Mouse (Mus musculus) neural tube, embryonic 11.5 days (tissue): ENCODE measurements at regions not wholly inside any gene's neighbourhood (a gene's known extent, or its start where the extent isn't known, plus 50 kb on each side); places are given as distances from the start of the nearest gene placed in this dataset.

Experiments
- ATAC-seq: fragments of 200-750 bp; cut with Nextera tagmentation; 2 replicates; pipeline ENCODE4 v1.8.0; 2017; ENCODE audit warnings: moderate number of reproducible peaks, mild to moderate bottlenecking, moderate TSS enrichment, moderate library complexity; ENCODE audit not compliant: insufficient read depth, low FRiP score, low TSS enrichment
- DNase-seq: peaks from one replicate; pipeline ENCODE4 v3.0.0-alpha.2; 2015; ENCODE audit warnings: low spot score
- H3K27ac ChIP-seq: fragments of 300-500 bp; sonication (generic); 2 replicates; pipeline ENCODE4 v1.5.1; 2014; ENCODE audit warnings: low read depth, mild to moderate bottlenecking, low read length
- H3K27me3 ChIP-seq: fragments of 300-500 bp; sonication (generic); 2 replicates; pipeline ENCODE4 v1.6.1; 2014; ENCODE audit warnings: mild to moderate bottlenecking, low read length, mixed read lengths; ENCODE audit not compliant: control insufficient read depth, insufficient read depth
- H3K36me3 ChIP-seq: fragments of 300-500 bp; sonication (generic); 2 replicates; pipeline ENCODE4 v1.6.1; 2014; ENCODE audit warnings: mild to moderate bottlenecking, low read length, moderate library complexity, mixed read lengths; ENCODE audit not compliant: control insufficient read depth, insufficient read depth
- H3K4me1 ChIP-seq: fragments of 300-500 bp; sonication (generic); 2 replicates; pipeline ENCODE4 v1.6.1; 2014; ENCODE audit warnings: low read length, mixed read lengths; ENCODE audit not compliant: control insufficient read depth, insufficient read depth
- H3K4me2 ChIP-seq: fragments of 300-500 bp; sonication (generic); 2 replicates; pipeline ENCODE4 v1.6.1; 2014; ENCODE audit warnings: low read depth, mild to moderate bottlenecking, moderate library complexity
- H3K4me3 ChIP-seq: fragments of 300-500 bp; sonication (generic); 2 replicates; pipeline ENCODE4 v1.5.1; 2014; ENCODE audit warnings: low read depth, low read length
- H3K9ac ChIP-seq: fragments of 300-500 bp; sonication (generic); 2 replicates; pipeline ENCODE4 v1.6.1; 2014; ENCODE audit warnings: mild to moderate bottlenecking, low read length
- H3K9me3 ChIP-seq: fragments of 300-500 bp; sonication (generic); 2 replicates; pipeline ENCODE4 v1.6.1; 2016; ENCODE audit warnings: low read length; ENCODE audit not compliant: control insufficient read depth
- WGBS: fragments of 180-500 bp; shearing (Covaris S2); extraction: QIAGEN DNeasy Blood & Tissue Kit; methylation state at CpG from one replicate; pipeline ENCODE4 v1.1.7; 2014; 5-methylcytosine and 5-hydroxymethylcytosine counted together

DNA sequence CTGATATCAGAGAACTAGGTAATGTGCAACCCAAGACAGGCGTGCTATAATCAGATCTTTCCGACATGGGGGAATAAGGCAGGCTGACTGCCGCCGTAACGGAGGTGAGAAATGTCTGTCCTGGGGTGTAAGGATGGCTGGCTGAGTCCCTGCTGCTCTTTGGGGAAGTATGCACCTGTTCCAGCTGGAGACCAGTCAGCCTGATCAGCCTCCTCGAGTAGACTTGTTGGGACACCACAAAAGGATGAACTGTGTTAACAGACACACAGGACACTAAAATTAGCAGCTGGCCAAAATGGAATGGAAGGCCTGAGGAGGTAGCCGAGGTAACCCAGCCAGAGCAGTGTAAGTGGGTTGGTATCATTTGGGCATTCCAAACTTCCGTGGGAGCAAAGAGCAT is 256.3 kb downstream of the Rplp1 start:
- no peak for ATAC-seq
- no peak for DNase-seq
- Histone ChIP-seq H3K4me1 (no peaks in the 10 kb centered on the region), H3K9ac (no peak overlapping the region), H3K36me3 (no peaks in the 10 kb centered on the region), H3K4me3 (no peak overlapping the region), H3K9me3 (no peaks in the 10 kb centered on the region), H3K27ac (no peak overlapping the region), H3K27me3 (no peaks in the 10 kb centered on the region), H3K4me2 (no peak overlapping the region)
- WGBS, result 87% methylated on average over 8 of the region's 8 CpGs

DNA sequence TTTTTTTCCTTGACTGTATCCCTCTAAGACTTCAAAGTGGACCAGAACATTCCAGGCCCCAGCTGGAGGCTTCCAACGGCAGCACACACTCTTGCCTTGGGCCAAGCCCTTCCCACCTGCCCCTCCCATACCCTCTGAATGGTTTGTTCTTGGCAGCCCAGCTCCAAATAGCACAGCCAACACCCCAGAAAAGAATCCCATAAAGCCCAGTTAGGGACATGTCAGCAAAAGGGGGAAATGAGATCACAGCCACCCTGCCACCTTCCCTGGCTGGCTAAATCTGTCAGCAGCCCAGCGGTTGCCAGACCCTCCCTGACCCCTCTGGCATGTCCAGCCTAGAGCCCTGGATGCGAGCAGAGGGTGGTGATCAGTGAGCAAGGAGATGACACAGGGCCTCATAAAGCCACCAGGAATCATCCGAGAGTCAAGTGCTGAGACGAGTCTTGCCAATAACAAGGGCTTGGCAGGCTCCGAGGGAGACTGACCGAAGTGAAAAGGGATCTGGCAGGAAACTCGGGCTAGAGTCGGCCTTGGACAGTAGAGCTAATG is 258.8 kb downstream of the Rplp1 start:
- no peaks in the 10 kb centered on the region for H3K36me3 ChIP-seq
- WGBS, result 74% methylated on average over 9 of the region's 9 CpGs
- H3K4me1 ChIP-seq, result no peaks in the 10 kb centered on the region
- H3K4me2 ChIP-seq, result no peak overlapping the region
- H3K9me3 ChIP-seq, result no peaks in the 10 kb centered on the region
- no peak overlapping the region for H3K9ac ChIP-seq
- no peak overlapping the region for H3K4me3 ChIP-seq
- H3K27me3 ChIP-seq, result no peaks in the 10 kb centered on the region
- H3K27ac ChIP-seq, result no peak overlapping the region
- DNase-seq (no peak), ATAC-seq (no peak)

DNA sequence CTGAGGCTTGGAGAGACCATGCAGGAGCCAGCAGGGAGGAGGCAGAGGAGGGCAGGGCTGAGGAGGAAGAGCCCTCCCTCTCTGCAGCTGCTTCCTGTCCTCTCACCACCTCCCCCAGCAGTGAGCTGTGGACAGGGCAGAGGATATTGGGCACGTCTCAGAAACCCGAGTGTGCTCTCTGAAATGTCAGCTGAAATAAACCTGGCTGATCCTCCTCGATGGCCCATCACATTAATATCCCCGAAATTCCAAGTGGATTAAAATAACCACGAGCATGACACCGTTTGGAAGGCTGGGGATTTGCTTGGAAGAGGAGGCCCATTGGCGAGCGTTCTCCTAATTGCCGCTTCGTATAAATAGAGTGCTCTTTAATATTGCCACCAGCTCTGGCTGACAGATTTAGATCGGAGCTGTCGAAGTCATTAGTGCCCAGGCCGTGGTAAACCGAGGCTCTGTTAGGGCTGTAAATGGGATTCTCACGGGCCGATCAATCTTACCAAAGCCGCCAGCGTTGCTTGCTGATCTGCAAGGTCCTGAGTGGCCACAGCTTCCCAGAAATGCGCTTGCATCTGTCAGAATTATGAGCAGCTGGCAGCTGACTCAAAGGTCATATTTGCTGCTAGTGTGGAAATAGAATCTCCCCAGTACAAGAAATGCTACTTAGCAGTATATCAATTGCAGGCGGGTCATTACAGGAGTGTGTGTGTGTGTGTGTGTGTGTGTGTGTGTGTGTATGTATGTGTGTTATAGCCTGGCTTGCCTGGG is 268.5 kb downstream of the Rplp1 start:
- no peak overlapping the region for H3K4me3 ChIP-seq
- 52% methylated on average over 20 of the region's 20 CpGs for WGBS
- no peak overlapping the region for H3K9ac ChIP-seq
- no peaks in the 10 kb centered on the region for H3K4me1 ChIP-seq
- no peak overlapping the region; the same call in 1 of the 2 replicates for H3K27ac ChIP-seq
- H3K36me3 ChIP-seq, result no peaks in the 10 kb centered on the region
- H3K27me3 ChIP-seq, result no peaks in the 10 kb centered on the region
- ATAC-seq (no peak), DNase-seq (peak; percentile 51)
- no peaks in the 10 kb centered on the region for H3K9me3 ChIP-seq
- H3K4me2 ChIP-seq, result no peak overlapping the region

DNA sequence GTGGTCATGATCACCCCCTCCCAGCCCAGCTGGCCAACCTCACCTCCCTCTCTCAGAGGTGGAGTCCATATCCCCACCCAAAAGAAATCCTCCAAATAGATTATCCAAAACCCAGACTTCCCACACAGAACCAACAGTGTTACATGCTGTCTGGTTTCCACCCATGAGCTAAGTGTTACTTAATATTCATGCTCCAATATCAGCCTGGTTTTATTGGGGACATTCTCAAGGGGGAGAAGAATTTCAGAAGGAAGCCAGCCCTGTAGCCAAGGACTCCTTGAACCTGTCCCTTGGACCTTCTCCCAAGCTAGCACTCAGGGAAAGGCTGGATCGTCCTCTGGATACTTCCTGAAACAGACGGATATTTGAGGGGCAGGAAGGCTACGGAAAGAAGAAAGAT is 268.6 kb downstream of the Tle3 start:
- H3K4me2 ChIP-seq, result no peak overlapping the region
- no peak overlapping the region for H3K27ac ChIP-seq
- no peak overlapping the region for H3K9ac ChIP-seq
- no peaks in the 10 kb centered on the region for H3K4me1 ChIP-seq
- H3K4me3 ChIP-seq, result no peak overlapping the region
- 98% methylated on average over 3 of the region's 3 CpGs for WGBS
- DNase-seq (no peak), ATAC-seq (no peak)
- no peaks in the 10 kb centered on the region for H3K36me3 ChIP-seq
- H3K9me3 ChIP-seq, result no peaks in the 10 kb centered on the region
- H3K27me3 ChIP-seq, result no peaks in the 10 kb centered on the region

DNA sequence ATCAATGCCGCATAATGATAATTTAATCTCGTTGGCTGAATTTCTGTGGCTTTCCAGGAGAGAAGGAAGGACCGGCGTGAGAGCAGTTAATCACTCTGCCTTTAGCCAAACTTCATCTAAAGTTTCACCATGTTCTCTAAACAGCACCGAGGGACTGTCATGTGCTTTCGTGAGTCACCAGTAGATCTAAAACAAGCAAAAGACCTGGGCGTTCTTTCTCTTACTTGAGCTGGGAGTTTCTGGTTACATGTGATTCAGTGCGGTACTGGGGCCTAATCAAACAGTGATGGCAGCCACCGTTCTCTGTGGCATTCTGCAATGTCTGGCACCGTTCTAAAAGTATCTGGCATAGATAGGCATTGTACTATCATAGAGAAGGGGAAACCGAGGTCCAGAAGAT is 266.7 kb downstream of the Tle3 start:
- ATAC-seq (no peak), DNase-seq (no peak)
- no peak overlapping the region for H3K4me3 ChIP-seq
- no peaks in the 10 kb centered on the region for H3K4me1 ChIP-seq
- H3K9ac ChIP-seq, result no peak overlapping the region
- H3K9me3 ChIP-seq, result no peaks in the 10 kb centered on the region
- no peak overlapping the region for H3K27ac ChIP-seq
- H3K27me3 ChIP-seq, result no peaks in the 10 kb centered on the region
- no peaks in the 10 kb centered on the region for H3K36me3 ChIP-seq
- no peak overlapping the region for H3K4me2 ChIP-seq
- WGBS, result 95% methylated on average over 11 of the region's 11 CpGs

DNA sequence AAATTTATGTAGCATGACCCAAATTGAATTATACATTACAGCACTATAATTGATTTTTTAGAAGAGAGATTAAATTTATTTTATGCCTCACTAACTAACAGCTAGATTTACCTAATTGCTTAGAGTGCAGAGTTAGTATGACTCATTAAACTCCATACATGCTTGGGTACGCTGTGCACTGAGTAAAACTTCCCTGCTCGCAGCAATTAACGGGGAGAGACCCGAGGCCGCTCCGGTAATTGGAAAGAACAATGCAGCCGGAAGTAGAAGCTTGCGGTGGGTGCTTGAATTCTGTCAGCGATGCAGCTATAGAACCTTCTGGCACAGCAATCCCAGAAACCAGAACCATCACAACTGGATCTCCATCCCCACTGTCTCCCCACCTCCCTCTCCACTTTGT is 261.8 kb downstream of the Tle3 start:
- DNase-seq, result no peak
- 77% methylated on average over 9 of the region's 9 CpGs for WGBS
- no peaks in the 10 kb centered on the region for H3K27me3 ChIP-seq

DNA sequence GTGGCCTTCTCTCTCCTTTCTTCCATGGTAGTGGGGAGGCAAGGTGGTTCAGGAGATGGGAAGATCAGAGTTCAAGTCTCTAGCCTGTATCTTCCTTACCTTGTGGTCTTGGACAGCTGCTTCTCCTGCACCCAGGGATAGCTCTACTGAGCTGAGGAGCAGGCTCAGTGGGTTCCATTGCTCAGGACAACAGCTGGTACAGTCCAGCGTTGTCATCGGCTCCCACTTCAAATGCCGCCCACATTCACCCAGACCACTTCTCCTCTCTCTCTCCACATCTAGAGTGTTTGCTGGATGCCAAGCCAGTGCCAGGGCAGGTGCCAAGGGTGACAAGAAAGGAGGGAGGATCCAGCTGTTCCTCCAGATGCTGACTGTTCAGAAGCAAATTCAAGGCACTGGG is 260.4 kb downstream of the Tle3 start:
- WGBS, result 97% methylated on average over 3 of the region's 3 CpGs
- DNase-seq, result no peak
- H3K9ac ChIP-seq, result no peak overlapping the region
- no peaks in the 10 kb centered on the region for H3K4me1 ChIP-seq
- no peaks in the 10 kb centered on the region for H3K36me3 ChIP-seq
- no peak for ATAC-seq
- no peaks in the 10 kb centered on the region for H3K27me3 ChIP-seq
- H3K4me3 ChIP-seq, result no peak overlapping the region
- no peak overlapping the region for H3K4me2 ChIP-seq
- H3K9me3 ChIP-seq, result no peaks in the 10 kb centered on the region
- no peak overlapping the region for H3K27ac ChIP-seq

More for the DNA sequence above, 261.8 kb downstream of the Tle3 start:
- no peak overlapping the region for H3K27ac ChIP-seq
- H3K36me3 ChIP-seq, result no peaks in the 10 kb centered on the region
- no peak for ATAC-seq
- H3K9me3 ChIP-seq, result no peaks in the 10 kb centered on the region
- no peak overlapping the region for H3K9ac ChIP-seq
- no peak overlapping the region for H3K4me3 ChIP-seq
- no peak overlapping the region for H3K4me2 ChIP-seq
- H3K4me1 ChIP-seq, result no peaks in the 10 kb centered on the region

DNA sequence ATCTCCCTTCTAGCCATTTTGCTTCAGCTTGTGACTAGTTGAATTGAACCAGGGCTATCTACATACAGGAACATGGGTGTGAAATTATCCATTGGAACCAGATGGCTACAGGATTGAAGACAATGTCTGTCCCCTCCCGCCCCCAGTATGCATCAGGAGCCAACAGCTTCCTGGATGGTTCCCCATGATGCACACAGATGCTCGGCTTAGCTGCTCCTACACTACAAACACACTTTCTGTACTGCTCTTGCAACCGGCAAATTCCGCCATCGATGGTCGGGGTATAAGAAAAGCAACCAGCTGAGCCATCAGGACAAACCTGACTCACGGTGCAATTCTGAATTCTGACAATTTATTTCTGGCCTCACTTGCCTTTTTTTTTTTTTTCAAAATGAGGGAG is 258.9 kb downstream of the Tle3 start:
- H3K4me3 ChIP-seq, result no peak overlapping the region
- ATAC-seq (no peak), DNase-seq (no peak)
- H3K9ac ChIP-seq, result no peak overlapping the region
- no peaks in the 10 kb centered on the region for H3K36me3 ChIP-seq
- H3K9me3 ChIP-seq, result no peaks in the 10 kb centered on the region
- no peak overlapping the region for H3K4me2 ChIP-seq
- H3K27me3 ChIP-seq, result no peaks in the 10 kb centered on the region
- 88% methylated on average over 7 of the region's 7 CpGs for WGBS
- no peaks in the 10 kb centered on the region for H3K4me1 ChIP-seq
- H3K27ac ChIP-seq, result no peak overlapping the region
